Mouse (Mus musculus): ENCODE measurements around the gene Enox1.

GRCm38 (mm10) chr14:77147635-77148034, 8.9 kb upstream of the Enox1 start:
- TF ChIP-seq CTCF (IDR thresholded peaks at IDR 0.05) (no peak), POLR2A (IDR thresholded peaks at IDR 0.05; ENCODE audit: insufficient read depth, low read depth, low read length) (no peak)
